ENCODE assay signal across 14 mouse cellular contexts in the genomic region with DNA sequence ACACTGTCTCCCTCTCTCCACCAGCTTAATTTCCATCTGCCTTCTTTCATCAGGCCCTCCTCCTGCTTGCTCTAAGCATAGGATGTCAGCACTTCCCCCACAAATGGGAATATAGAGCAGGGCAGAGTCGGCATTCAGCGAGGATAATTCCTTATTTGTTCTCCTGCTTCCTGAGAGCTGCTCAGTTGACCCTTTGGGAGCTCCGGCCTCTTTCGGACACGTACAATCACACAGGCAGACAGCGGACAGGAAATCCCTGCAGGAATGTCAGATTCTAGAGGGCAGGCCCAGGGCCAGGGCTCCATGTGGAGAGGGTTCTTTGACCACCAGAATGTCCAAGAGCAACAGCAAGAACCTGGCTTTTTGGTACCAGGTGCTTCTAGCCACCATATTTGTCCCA. TPM values are rescaled to one million over a fixed set of nuclear protein-coding genes. Genes with fewer than 3 reads are reported as not detected.
DNase-seq lines count a peak whose midpoint lies in the region; ATAC-seq lines count a peak whose summit lies in the region.
"Had no signal": no experiment of that assay in that cellular context is flagged by ENCODE, and none has a peak within 500 bp of the region (broad histone marks: within the 10 kb centered on the region; RNA-seq: fewer than 3 reads in every experiment).

No protein-coding gene starts in this region.

- no peaks in the 10 kb centered on the region for H3K27me3 ChIP-seq in forebrain, embryonic 11.5 days (ENCODE audit: control insufficient read depth, insufficient read depth, low read length)
- H3K27me3 ChIP-seq in forebrain, embryonic 15.5 days: no peaks in the 10 kb centered on the region
- peaks cover 20% of the 10 kb centered on the region for H3K27me3 ChIP-seq in midbrain, embryonic 12.5 days
- H3K27me3 ChIP-seq: embryonic facial prominence, embryonic 13.5 days had no signal

- H3K9me3 ChIP-seq in forebrain, embryonic 11.5 days (ENCODE audit: control insufficient read depth, low read length): no peaks in the 10 kb centered on the region
- no peaks in the 10 kb centered on the region for H3K9me3 ChIP-seq in forebrain, embryonic 15.5 days
- no peaks in the 10 kb centered on the region for H3K9me3 ChIP-seq in midbrain, embryonic 12.5 days
- H3K9me3 ChIP-seq: embryonic facial prominence, embryonic 13.5 days had no signal

- no peaks in the 10 kb centered on the region for H3K4me1 ChIP-seq in forebrain, embryonic 11.5 days (replicated peaks; ENCODE audit: control insufficient read depth, insufficient read depth, low read length)
- H3K4me1 ChIP-seq in forebrain, embryonic 15.5 days: no peaks in the 10 kb centered on the region
- H3K4me1 ChIP-seq in midbrain, embryonic 12.5 days: peaks cover 21% of the 10 kb centered on the region

- no peak overlapping the region for H3K27ac ChIP-seq in forebrain, embryonic 11.5 days (ENCODE audit: low read depth, low read length)
- H3K27ac ChIP-seq in forebrain, embryonic 15.5 days (replicated peaks): no peak overlapping the region
- peak overlapping the region; percentile 63 for H3K27ac ChIP-seq in midbrain, embryonic 12.5 days (replicated peaks)
- H3K27ac ChIP-seq: embryonic facial prominence, embryonic 13.5 days had no signal

- H3K4me2 ChIP-seq in forebrain, embryonic 11.5 days (ENCODE audit: low read depth, low read length, severe bottlenecking): no peak overlapping the region
- H3K4me2 ChIP-seq in forebrain, embryonic 15.5 days (replicated peaks): no peak overlapping the region
- peak overlapping the region; percentile 23 for H3K4me2 ChIP-seq in midbrain, embryonic 12.5 days (replicated peaks)
- H3K4me2 ChIP-seq: embryonic facial prominence, embryonic 13.5 days had no signal

- no peak overlapping the region for H3K9ac ChIP-seq in forebrain, embryonic 11.5 days (ENCODE audit: low read length)
- no peak overlapping the region for H3K9ac ChIP-seq in forebrain, embryonic 15.5 days (replicated peaks)
- H3K9ac ChIP-seq in midbrain, embryonic 12.5 days (replicated peaks): no peak overlapping the region; the same call in 1 of the 2 replicates
- H3K9ac ChIP-seq: embryonic facial prominence, embryonic 13.5 days had no signal

- peak; percentile 57 for DNase-seq in forebrain, embryonic 11.5 days (ENCODE audit: low spot score)
- DNase-seq in kidney, postnatal 10 days: peak; percentile 35
- DNase-seq in kidney, adult 9 months: no peak
- DNase-seq in cerebellum, postnatal 10 days: peak; percentile 52 to 53
- no peak for DNase-seq in ovary, postnatal 10 days (ENCODE audit: low spot score)
- DNase-seq: thymus, postnatal 36 days had no signal

- no peak for ATAC-seq in forebrain, embryonic 11.5 days (replicated peaks; ENCODE audit: low FRiP score)
- ATAC-seq in forebrain, embryonic 15.5 days (replicated peaks): no peak
- no peak for ATAC-seq in midbrain, embryonic 12.5 days (ENCODE audit: low FRiP score, low read depth)
- ATAC-seq in monocyte, adult 5-6 weeks (replicated peaks; ENCODE audit: insufficient number of reproducible peaks, low FRiP score, low TSS enrichment, poor library complexity, severe bottlenecking): no peak

- 3% methylated on average over 6 of the region's 6 CpGs for WGBS in forebrain, embryonic 11.5 days
- 9% methylated on average over 6 of the region's 6 CpGs for WGBS in forebrain, embryonic 15.5 days
- 4% methylated on average over 6 of the region's 6 CpGs for WGBS in midbrain, embryonic 12.5 days

- H3K36me3 ChIP-seq in forebrain, embryonic 11.5 days (ENCODE audit: control insufficient read depth, insufficient read depth, low read length): no peaks in the 10 kb centered on the region
- no peaks in the 10 kb centered on the region for H3K36me3 ChIP-seq in forebrain, embryonic 15.5 days
- H3K36me3 ChIP-seq in midbrain, embryonic 12.5 days: no peaks in the 10 kb centered on the region
- H3K36me3 ChIP-seq: embryonic facial prominence, embryonic 13.5 days had no signal

- no peak overlapping the region for H3K4me3 ChIP-seq in forebrain, embryonic 11.5 days (ENCODE audit: low read depth, low read length)
- no peak overlapping the region for H3K4me3 ChIP-seq in forebrain, embryonic 15.5 days
- no peak overlapping the region for H3K4me3 ChIP-seq in midbrain, embryonic 12.5 days
- H3K4me3 ChIP-seq: embryonic facial prominence, embryonic 13.5 days had no signal

RNA-seq across cellular contexts. Expression of a gene that starts 9.5 kb away (rescaled TPM):
- 2.4 and 2.8 TPM in 2 replicates for polyA plus RNA-seq in forebrain, embryonic 11.5 days (2014; fragmentation: Nextera tagmentation; extraction: Ambion mirVana)
- polyA plus RNA-seq in forebrain, embryonic 15.5 days (2015; fragmentation: Nextera tagmentation; extraction: Ambion mirVana): 0.70 and 1.2 TPM in 2 replicates
- polyA plus RNA-seq in midbrain, embryonic 12.5 days (2016; fragmentation: Nextera tagmentation; extraction: Ambion mirVana): 96.7 and 148 TPM in 2 replicates
- total RNA-seq in monocyte, adult 5-6 weeks (2017): not detected in 3 replicates
- total RNA-seq: adrenal gland, postnatal 36 days; left cerebral cortex, postnatal 36 days had no signal
- polyA plus RNA-seq: C2C12; heart, embryonic 14.5 days had no signal

Comparison
In these comparisons a context has a peak if more than half of its experiments do, and no peak if none do; other contexts are left out.
1. DNase-seq: peak in forebrain, embryonic 11.5 days (single experiment), kidney, postnatal 10 days (single experiment) and cerebellum, postnatal 10 days (2 of 2); none in kidney, adult 9 months (single experiment) and ovary, postnatal 10 days (single experiment).
2. RNA of a gene that starts 9.5 kb away (polyA plus RNA-seq): 96.7 to 148 TPM in midbrain, embryonic 12.5 days; 2.4 to 2.8 TPM in forebrain, embryonic 11.5 days and 0.70 to 1.2 TPM in forebrain, embryonic 15.5 days; every median in the first group is over 10 times any median in the second.